Mouse (Mus musculus) neural tube, embryonic 11.5 days (tissue): Measurements from ENCODE around the gene Eif2ak1. TPM values are rescaled to one million over a fixed set of nuclear protein-coding genes. Genes with fewer than 3 reads are reported as not detected.
A peak's percentile ranks its signal among the peaks of the same experiment; 100 is the strongest.

Experiments
- ATAC-seq: fragments of 200-750 bp; cut with Nextera tagmentation; 2 replicates; pipeline ENCODE4 v1.8.0; 2017; ENCODE audit warnings: moderate number of reproducible peaks, mild to moderate bottlenecking, moderate TSS enrichment, moderate library complexity; ENCODE audit not compliant: insufficient read depth, low FRiP score, low TSS enrichment
- DNase-seq: peaks from one replicate; pipeline ENCODE4 v3.0.0-alpha.2; 2015; ENCODE audit warnings: low spot score
- H3K27ac ChIP-seq: fragments of 300-500 bp; sonication (generic); 2 replicates; pipeline ENCODE4 v1.5.1; 2014; ENCODE audit warnings: low read depth, mild to moderate bottlenecking, low read length
- H3K27me3 ChIP-seq: fragments of 300-500 bp; sonication (generic); 2 replicates; pipeline ENCODE4 v1.6.1; 2014; ENCODE audit warnings: mild to moderate bottlenecking, low read length, mixed read lengths; ENCODE audit not compliant: control insufficient read depth, insufficient read depth
- H3K36me3 ChIP-seq: fragments of 300-500 bp; sonication (generic); 2 replicates; pipeline ENCODE4 v1.6.1; 2014; ENCODE audit warnings: mild to moderate bottlenecking, low read length, moderate library complexity, mixed read lengths; ENCODE audit not compliant: control insufficient read depth, insufficient read depth
- H3K4me1 ChIP-seq: fragments of 300-500 bp; sonication (generic); 2 replicates; pipeline ENCODE4 v1.6.1; 2014; ENCODE audit warnings: low read length, mixed read lengths; ENCODE audit not compliant: control insufficient read depth, insufficient read depth
- H3K4me2 ChIP-seq: fragments of 300-500 bp; sonication (generic); 2 replicates; pipeline ENCODE4 v1.6.1; 2014; ENCODE audit warnings: low read depth, mild to moderate bottlenecking, moderate library complexity
- H3K4me3 ChIP-seq: fragments of 300-500 bp; sonication (generic); 2 replicates; pipeline ENCODE4 v1.5.1; 2014; ENCODE audit warnings: low read depth, low read length
- H3K9ac ChIP-seq: fragments of 300-500 bp; sonication (generic); 2 replicates; pipeline ENCODE4 v1.6.1; 2014; ENCODE audit warnings: mild to moderate bottlenecking, low read length
- H3K9me3 ChIP-seq: fragments of 300-500 bp; sonication (generic); 2 replicates; pipeline ENCODE4 v1.6.1; 2016; ENCODE audit warnings: low read length; ENCODE audit not compliant: control insufficient read depth
- WGBS: fragments of 180-500 bp; shearing (Covaris S2); extraction: QIAGEN DNeasy Blood & Tissue Kit; methylation state at CpG from one replicate; pipeline ENCODE4 v1.1.7; 2014; 5-methylcytosine and 5-hydroxymethylcytosine counted together
- polyA plus RNA-seq: library from polyadenylated mRNA; unstranded; fragments of >200 nt; fragmentation: Nextera tagmentation; extraction: Ambion mirVana; gene quantifications from 2 replicates; pipeline ENCODE4 v1.2.1, GENCODE M21; 2014

Gene Eif2ak1
- polyA plus RNA-seq, 1 experiment from 2014 or later = 55.2 TPM

- peaks cover 4% of the 10 kb centered on the region for H3K36me3 ChIP-seq
- DNase-seq = peak; percentile 96
These were observed 92.1 kb downstream of the Eif2ak1 start, which contains the start of the genes Aimp2 and Pms2 for GRCm38 (mm10) chr5:143909417-143910400. TSS of gene Aimp2 (minus strand) at chr5:143909847. TSS of gene Pms2 (plus strand) at chr5:143909964.

GRCm38 (mm10) chr5:143916221-143916620 lies 98.6 kb downstream of the Eif2ak1 start:
- 93% methylated on average over 9 of the region's 9 CpGs for WGBS
- no peak overlapping the region for H3K4me3 ChIP-seq
- no peaks in the 10 kb centered on the region for H3K9me3 ChIP-seq
- H3K27ac ChIP-seq = no peak overlapping the region
- ATAC-seq = no peak
- no peak for DNase-seq
- peaks cover 4% of the 10 kb centered on the region for H3K36me3 ChIP-seq
- H3K4me1 ChIP-seq = no peaks in the 10 kb centered on the region
- no peak overlapping the region for H3K9ac ChIP-seq
- H3K4me2 ChIP-seq = no peak overlapping the region
- H3K27me3 ChIP-seq = no peaks in the 10 kb centered on the region

More at GRCm38 (mm10) chr5:143909417-143910400, 92.1 kb downstream of the Eif2ak1 start, which contains the start of the genes Aimp2 and Pms2:
- Histone ChIP-seq H3K4me1 (peaks cover 12% of the 10 kb centered on the region), H3K4me3 (peak within 1 kb of the TSS; percentile 56), H3K27ac (peak within 1 kb of the TSS; percentile 50; the same call in 1 of the 2 replicates), H3K9ac (peak within 1 kb of the TSS; percentile 63), H3K4me2 (peak within 1 kb of the TSS; percentile 83), H3K27me3 (no peaks in the 10 kb centered on the region), H3K9me3 (no peaks in the 10 kb centered on the region)
- WGBS = under 1% methylated on average over 70 of the region's 70 CpGs
- peak; percentile 98 for ATAC-seq

- Histone ChIP-seq H3K27ac (no peak overlapping the region), H3K4me3 (no peak overlapping the region), H3K27me3 (no peaks in the 10 kb centered on the region), H3K9ac (no peak overlapping the region), H3K4me1 (no peaks in the 10 kb centered on the region), H3K9me3 (no peaks in the 10 kb centered on the region), H3K36me3 (peaks cover 6% of the 10 kb centered on the region), H3K4me2 (no peak overlapping the region)
- DNase-seq (peak; percentile 42), ATAC-seq (no peak)
- WGBS = 59% methylated on average over 5 of the region's 5 CpGs
These were observed 99.8 kb downstream of the Eif2ak1 start for GRCm38 (mm10) chr5:143917418-143917817.

GRCm38 (mm10) chr5:143918120-143918519 lies 100.5 kb downstream of the Eif2ak1 start:
- 95% methylated on average over 3 of the region's 3 CpGs for WGBS

GRCm38 (mm10) chr5:143924781-143925452 lies 107.3 kb downstream of the Eif2ak1 start:
- Histone ChIP-seq H3K4me2 (no peak overlapping the region), H3K36me3 (peaks cover 14% of the 10 kb centered on the region)
- 94% methylated on average over 6 of the region's 6 CpGs for WGBS

More at GRCm38 (mm10) chr5:143918120-143918519, 100.5 kb downstream of the Eif2ak1 start:
- no peak overlapping the region for H3K27ac ChIP-seq
- H3K4me1 ChIP-seq = no peaks in the 10 kb centered on the region
- no peak overlapping the region for H3K4me3 ChIP-seq
- ATAC-seq (no peak), DNase-seq (no peak)
- H3K36me3 ChIP-seq = peaks cover 6% of the 10 kb centered on the region
- H3K9me3 ChIP-seq = no peaks in the 10 kb centered on the region
- no peak overlapping the region for H3K9ac ChIP-seq
- H3K27me3 ChIP-seq = no peaks in the 10 kb centered on the region
- H3K4me2 ChIP-seq = no peak overlapping the region

GRCm38 (mm10) chr5:143927875-143928274 lies 110.3 kb downstream of the Eif2ak1 start, which contains the start of gene Gm42421:
TSS of gene Gm42421 (plus strand) at chr5:143928175.
- H3K9me3 ChIP-seq = no peaks in the 10 kb centered on the region
- H3K4me3 ChIP-seq = no peak within 1 kb of the TSS
- H3K9ac ChIP-seq = no peak within 1 kb of the TSS
- no peak for DNase-seq
- 96% methylated on average over 8 of the region's 8 CpGs for WGBS
- peaks cover 10% of the 10 kb centered on the region for H3K36me3 ChIP-seq
- H3K4me1 ChIP-seq = no peaks in the 10 kb centered on the region
- H3K27me3 ChIP-seq = no peaks in the 10 kb centered on the region
- no peak for ATAC-seq
- H3K27ac ChIP-seq = no peak within 1 kb of the TSS
- no peak within 1 kb of the TSS for H3K4me2 ChIP-seq

More at GRCm38 (mm10) chr5:143924781-143925452, 107.3 kb downstream of the Eif2ak1 start:
- DNase-seq = no peak
- H3K4me1 ChIP-seq = no peaks in the 10 kb centered on the region
- ATAC-seq = no peak
- H3K9ac ChIP-seq = no peak overlapping the region
- no peak overlapping the region for H3K4me3 ChIP-seq
- no peak overlapping the region for H3K27ac ChIP-seq
- H3K9me3 ChIP-seq = no peaks in the 10 kb centered on the region
- H3K27me3 ChIP-seq = no peaks in the 10 kb centered on the region

- H3K36me3 ChIP-seq = peaks cover 10% of the 10 kb centered on the region
These were observed 111.7 kb downstream of the Eif2ak1 start for GRCm38 (mm10) chr5:143929291-143929690.

GRCm38 (mm10) chr5:143930656-143931055 lies 113.1 kb downstream of the Eif2ak1 start:
- Histone ChIP-seq H3K27ac (no peak overlapping the region), H3K27me3 (no peaks in the 10 kb centered on the region), H3K4me2 (no peak overlapping the region), H3K9ac (no peak overlapping the region), H3K4me3 (no peak overlapping the region), H3K4me1 (no peaks in the 10 kb centered on the region), H3K36me3 (peaks cover 7% of the 10 kb centered on the region), H3K9me3 (no peaks in the 10 kb centered on the region)
- 95% methylated on average over 12 of the region's 12 CpGs for WGBS
- no peak for DNase-seq
- ATAC-seq = no peak

More at GRCm38 (mm10) chr5:143929291-143929690, 111.7 kb downstream of the Eif2ak1 start:
- H3K27ac ChIP-seq = no peak overlapping the region
- H3K27me3 ChIP-seq = no peaks in the 10 kb centered on the region
- ATAC-seq (no peak), DNase-seq (no peak)
- H3K4me2 ChIP-seq = no peak overlapping the region
- no peak overlapping the region for H3K9ac ChIP-seq
- no peak overlapping the region for H3K4me3 ChIP-seq
- no peaks in the 10 kb centered on the region for H3K4me1 ChIP-seq
- H3K9me3 ChIP-seq = no peaks in the 10 kb centered on the region
- WGBS = 89% methylated on average over 4 of the region's 4 CpGs
